ENCODE assay signal across 17 mouse cellular contexts in the genomic region with DNA sequence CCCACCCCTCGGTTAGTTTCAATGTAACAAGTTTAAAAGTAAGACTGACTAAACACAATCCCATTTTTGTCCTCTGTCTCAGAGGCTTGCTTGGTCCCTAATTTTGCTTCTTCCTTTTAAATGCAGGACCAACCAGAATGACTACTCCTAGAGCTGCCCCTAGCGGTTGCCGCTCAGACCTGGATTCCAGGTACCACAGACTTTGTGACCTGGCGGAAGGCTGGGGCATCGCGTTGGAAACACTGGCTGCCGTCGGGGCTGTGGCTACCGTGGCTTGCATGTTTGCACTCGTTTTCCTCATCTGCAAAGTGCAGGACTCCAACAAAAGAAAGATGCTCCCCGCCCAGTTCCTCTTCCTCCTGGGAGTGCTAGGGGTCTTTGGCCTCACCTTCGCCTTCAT. TPM values are rescaled to one million over a fixed set of nuclear protein-coding genes. Genes with fewer than 3 reads are reported as not detected.
"Had no signal": no experiment of that assay in that cellular context is flagged by ENCODE, and none has a peak within 500 bp of the region (broad histone marks: within the 10 kb centered on the region; RNA-seq: fewer than 3 reads in every experiment).

No protein-coding gene starts in this region.

- H3K9ac ChIP-seq: kidney, embryonic 15.5 days; limb, embryonic 15.5 days; liver, embryonic 15.5 days; midbrain, embryonic 12.5 days; neural tube, embryonic 13.5 days had no signal

- H3K4me3 ChIP-seq: kidney, embryonic 15.5 days; limb, embryonic 15.5 days; liver, embryonic 15.5 days; midbrain, embryonic 12.5 days; neural tube, embryonic 13.5 days had no signal

- H3K9me3 ChIP-seq: kidney, embryonic 15.5 days; limb, embryonic 15.5 days; liver, embryonic 15.5 days; midbrain, embryonic 12.5 days; neural tube, embryonic 13.5 days had no signal

- H3K36me3 ChIP-seq: limb, embryonic 15.5 days; liver, embryonic 15.5 days; midbrain, embryonic 12.5 days; neural tube, embryonic 13.5 days had no signal

- H3K27ac ChIP-seq: kidney, embryonic 15.5 days; limb, embryonic 15.5 days; liver, embryonic 15.5 days; midbrain, embryonic 12.5 days; neural tube, embryonic 13.5 days had no signal

- DNase-seq: kidney, adult 2 months; layer of hippocampus, adult 9-11 months; layer of hippocampus, postnatal 36 days; retina, postnatal 1 day; right cerebral cortex, postnatal 4 days; spleen, adult 18-20 months; thymus, postnatal 4 days had no signal

- H3K4me2 ChIP-seq: kidney, embryonic 15.5 days; limb, embryonic 15.5 days; liver, embryonic 15.5 days; midbrain, embryonic 12.5 days; neural tube, embryonic 13.5 days had no signal

- H3K4me1 ChIP-seq: kidney, embryonic 15.5 days; limb, embryonic 15.5 days; liver, embryonic 15.5 days; midbrain, embryonic 12.5 days; neural tube, embryonic 13.5 days had no signal

- H3K27me3 ChIP-seq: kidney, embryonic 15.5 days; limb, embryonic 15.5 days; liver, embryonic 15.5 days; midbrain, embryonic 12.5 days; neural tube, embryonic 13.5 days had no signal

- ATAC-seq: intestine, embryonic 16.5 days; midbrain, embryonic 16.5 days had no signal

RNA-seq across cellular contexts. Expression of a gene that starts 39.7 kb away (rescaled TPM):
- polyA plus RNA-seq: kidney, embryonic 15.5 days; limb, embryonic 11.5 days; limb, embryonic 15.5 days; lung, embryonic 16.5 days; midbrain, embryonic 16.5 days; neural tube, embryonic 13.5 days; stomach, embryonic 14.5 days had no signal
